Mouse (Mus musculus): Measurements from ENCODE around the gene St6galnac1.

DNA sequence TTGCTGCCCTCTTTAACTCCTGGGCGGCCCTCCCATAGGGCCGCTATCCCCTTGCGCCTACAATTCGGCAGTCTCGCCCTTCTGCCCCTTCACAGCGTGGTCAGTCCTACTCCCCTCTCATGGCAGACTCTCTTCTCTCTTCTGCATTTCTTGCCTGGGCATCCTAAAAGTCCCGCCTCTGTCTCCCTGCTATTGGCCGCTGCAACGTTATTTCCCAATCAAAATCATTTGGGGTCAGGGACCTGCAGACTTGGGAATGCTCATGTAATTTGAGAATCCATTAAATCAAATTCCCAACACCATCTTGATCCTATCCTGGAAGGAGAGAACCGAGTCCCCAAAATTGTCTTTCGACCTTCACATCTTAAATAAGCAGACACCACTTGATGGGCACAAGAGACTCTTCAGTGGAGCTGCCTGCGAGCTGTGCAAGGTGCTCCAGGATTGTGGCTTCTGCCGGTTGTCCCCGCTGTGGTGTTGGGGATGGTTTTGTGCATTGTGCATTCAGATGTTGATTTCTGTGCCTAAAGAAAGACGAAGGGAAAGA lies 54.9 kb downstream of the St6galnac1 start:
- TF ChIP-seq CTCF (IDR thresholded peaks at IDR 0.05; ENCODE audit: control insufficient read depth, insufficient read depth, insufficient replicate concordance, low read depth, low read length) (no peak), POLR2A (IDR thresholded peaks at IDR 0.05; ENCODE audit: control insufficient read depth, low read depth, low read length) (no peak)
